Mouse (Mus musculus) intestine, embryonic 16.5 days (tissue): ENCODE measurements at regions not wholly inside any gene's neighbourhood (a gene's known extent, or its start where the extent isn't known, plus 50 kb on each side); places are given as distances from the start of the nearest gene placed in this dataset.

Experiments used
- ATAC-seq: fragments of 200-750 bp; cut with Nextera tagmentation; 2 replicates; pipeline ENCODE4 v1.8.0; 2017; ENCODE audit warnings: moderate TSS enrichment, moderate library complexity
- H3K27ac ChIP-seq: fragments of 300-500 bp; sonication (generic); 2 replicates; pipeline ENCODE4 v1.5.1; 2014; ENCODE audit warnings: mild to moderate bottlenecking, low read length
- H3K27me3 ChIP-seq: fragments of 300-500 bp; sonication (generic); replicated peaks from 2 replicates; pipeline ENCODE4 v1.6.1; 2014; ENCODE audit warnings: low read length, control low read depth, mixed read lengths; ENCODE audit not compliant: control insufficient read depth, insufficient read depth
- H3K36me3 ChIP-seq: fragments of 300-500 bp; sonication (generic); 2 replicates; pipeline ENCODE4 v1.6.1; 2014; ENCODE audit warnings: low read length, control low read depth; ENCODE audit not compliant: control insufficient read depth, insufficient read depth
- H3K4me1 ChIP-seq: fragments of 300-500 bp; sonication (generic); 2 replicates; pipeline ENCODE4 v1.6.1; 2014; ENCODE audit warnings: low read length, control low read depth, mixed read lengths; ENCODE audit not compliant: control insufficient read depth, insufficient read depth
- H3K4me2 ChIP-seq: fragments of 300-500 bp; sonication (generic); 2 replicates; pipeline ENCODE4 v1.6.1; 2014; ENCODE audit warnings: low read depth, low read length, control low read depth
- H3K4me3 ChIP-seq: fragments of 300-500 bp; sonication (generic); 2 replicates; pipeline ENCODE4 v1.5.1; 2014; ENCODE audit warnings: mild to moderate bottlenecking, low read length
- H3K9ac ChIP-seq: fragments of 300-500 bp; sonication (generic); 2 replicates; pipeline ENCODE4 v1.6.1; 2014; ENCODE audit warnings: low read depth, low read length
- H3K9me3 ChIP-seq: fragments of 300-500 bp; sonication (generic); 2 replicates; pipeline ENCODE4 v1.6.1; 2016; ENCODE audit warnings: low read length, control low read depth; ENCODE audit not compliant: control insufficient read depth
- WGBS: fragments of 180-500 bp; shearing (Covaris S2); extraction: QIAGEN DNeasy Blood & Tissue Kit; methylation state at CpG from one replicate; pipeline ENCODE4 v1.1.7; 2014; 5-methylcytosine and 5-hydroxymethylcytosine counted together

DNA sequence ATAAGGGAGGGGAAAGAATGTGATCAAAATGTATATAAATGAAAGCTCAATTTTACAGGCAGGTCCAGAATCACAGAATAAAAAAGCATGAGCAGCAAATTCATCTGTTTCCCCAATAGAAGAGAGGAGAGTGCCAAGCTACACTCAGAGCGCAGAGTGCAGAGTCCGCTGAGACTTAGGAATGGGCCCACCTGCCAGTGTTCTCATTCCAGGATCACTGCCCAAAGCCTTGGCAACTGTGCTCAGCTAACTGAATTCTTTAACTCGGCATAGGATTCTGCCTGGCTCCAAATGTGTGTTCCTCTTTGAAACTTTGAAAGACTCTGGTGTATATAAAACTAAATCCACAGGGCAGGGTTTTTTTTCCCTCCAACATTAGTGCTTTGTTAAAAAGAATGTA, 84.4 kb upstream of the Akirin2 start:
- H3K36me3 ChIP-seq = no peaks in the 10 kb centered on the region
- no peak overlapping the region for H3K27ac ChIP-seq
- H3K9ac ChIP-seq = no peak overlapping the region
- H3K4me3 ChIP-seq = no peak overlapping the region
- H3K27me3 ChIP-seq = no peaks in the 10 kb centered on the region
- H3K9me3 ChIP-seq = no peaks in the 10 kb centered on the region
- H3K4me2 ChIP-seq = no peak overlapping the region
- 80% methylated on average over 3 of the region's 3 CpGs for WGBS
- H3K4me1 ChIP-seq = no peaks in the 10 kb centered on the region
- no peak for ATAC-seq

DNA sequence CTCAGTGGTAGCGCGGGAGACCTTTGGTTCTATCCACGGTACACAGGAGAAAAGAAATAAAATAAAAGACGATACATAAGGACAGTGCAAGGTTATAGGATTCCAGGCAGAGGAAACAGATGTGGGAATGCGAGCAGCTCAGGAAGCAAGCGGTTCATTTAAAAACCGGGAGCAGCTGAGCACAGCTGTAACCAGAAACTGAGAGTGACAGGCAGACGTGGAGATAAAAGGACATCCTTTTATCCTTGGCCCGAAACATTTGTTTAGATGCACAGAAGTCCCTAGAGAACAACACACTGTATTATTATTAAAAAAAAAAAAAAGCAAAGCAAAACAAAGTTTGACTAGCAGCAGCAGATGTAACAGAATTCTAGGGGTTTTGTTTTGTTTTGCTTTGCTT, 82.6 kb upstream of the Akirin2 start:
- no peaks in the 10 kb centered on the region for H3K27me3 ChIP-seq
- no peaks in the 10 kb centered on the region for H3K4me1 ChIP-seq
- 55% methylated on average over 9 of the region's 9 CpGs for WGBS
- H3K9ac ChIP-seq = no peak overlapping the region
- no peak overlapping the region for H3K4me2 ChIP-seq
- no peak overlapping the region for H3K4me3 ChIP-seq
- no peak for ATAC-seq
- H3K36me3 ChIP-seq = no peaks in the 10 kb centered on the region
- H3K9me3 ChIP-seq = no peaks in the 10 kb centered on the region
- no peak overlapping the region for H3K27ac ChIP-seq

DNA sequence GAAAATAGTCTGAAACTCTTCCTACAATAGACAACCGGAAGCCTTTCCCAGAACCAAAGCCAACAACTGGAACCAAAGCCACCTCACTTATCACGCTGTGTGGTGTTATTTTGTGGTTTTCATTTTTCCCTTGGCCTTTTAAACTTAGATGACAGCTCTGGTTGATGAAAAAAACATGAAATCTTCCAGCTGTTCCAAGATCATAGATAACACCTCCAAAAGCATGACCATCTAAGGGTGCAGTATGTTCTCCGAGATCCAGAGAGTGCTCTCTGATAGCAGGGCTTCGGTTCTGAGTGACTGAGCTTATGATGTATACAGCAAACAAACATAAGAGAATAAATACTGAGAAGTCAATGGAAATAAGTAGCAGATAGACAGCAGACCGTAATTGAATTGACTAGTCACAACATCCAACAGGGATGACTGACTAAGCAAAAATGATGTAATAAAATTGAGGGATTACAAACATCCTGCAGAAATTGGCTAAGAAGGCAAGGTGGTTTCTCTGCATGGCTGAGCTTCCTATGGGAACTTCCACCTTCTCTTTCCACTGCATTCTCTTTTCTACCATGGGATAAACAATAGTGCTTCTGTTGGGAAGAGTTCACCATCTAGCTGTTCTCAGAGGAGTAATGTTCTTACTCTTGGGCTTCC, 74.8 kb upstream of the Akirin2 start:
- Histone ChIP-seq H3K4me3 (no peak overlapping the region), H3K27me3 (no peaks in the 10 kb centered on the region), H3K4me1 (no peaks in the 10 kb centered on the region), H3K4me2 (no peak overlapping the region), H3K27ac (no peak overlapping the region), H3K36me3 (no peaks in the 10 kb centered on the region), H3K9ac (no peak overlapping the region), H3K9me3 (no peaks in the 10 kb centered on the region)
- no peak for ATAC-seq
- 79% methylated on average over 5 of the region's 5 CpGs for WGBS

DNA sequence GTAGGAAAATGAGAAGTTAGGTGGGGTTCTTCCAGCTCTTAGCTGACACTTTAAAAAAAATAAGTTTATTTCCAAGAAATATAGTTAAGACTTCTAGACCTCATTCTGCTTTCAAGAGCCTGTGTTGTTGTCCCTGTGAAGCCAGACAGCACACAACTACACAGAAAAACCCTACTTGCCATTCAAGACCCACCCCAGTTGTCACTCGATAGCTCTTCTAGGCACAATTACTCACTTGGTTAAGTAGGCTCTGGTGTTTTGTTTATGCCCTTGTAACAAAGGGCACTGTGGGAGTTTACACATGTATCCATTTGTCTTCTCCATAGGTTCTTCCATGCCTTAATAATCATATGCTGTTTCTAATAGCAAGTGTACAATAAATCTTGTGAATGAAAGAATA, 66.5 kb upstream of the Akirin2 start:
- Histone ChIP-seq H3K9ac (no peak overlapping the region), H3K4me1 (no peaks in the 10 kb centered on the region), H3K4me3 (no peak overlapping the region), H3K27me3 (no peaks in the 10 kb centered on the region), H3K36me3 (no peaks in the 10 kb centered on the region), H3K27ac (no peak overlapping the region), H3K4me2 (no peak overlapping the region), H3K9me3 (no peaks in the 10 kb centered on the region)
- WGBS = 38% methylated on average over 1 of the region's 1 CpGs
- no peak for ATAC-seq

DNA sequence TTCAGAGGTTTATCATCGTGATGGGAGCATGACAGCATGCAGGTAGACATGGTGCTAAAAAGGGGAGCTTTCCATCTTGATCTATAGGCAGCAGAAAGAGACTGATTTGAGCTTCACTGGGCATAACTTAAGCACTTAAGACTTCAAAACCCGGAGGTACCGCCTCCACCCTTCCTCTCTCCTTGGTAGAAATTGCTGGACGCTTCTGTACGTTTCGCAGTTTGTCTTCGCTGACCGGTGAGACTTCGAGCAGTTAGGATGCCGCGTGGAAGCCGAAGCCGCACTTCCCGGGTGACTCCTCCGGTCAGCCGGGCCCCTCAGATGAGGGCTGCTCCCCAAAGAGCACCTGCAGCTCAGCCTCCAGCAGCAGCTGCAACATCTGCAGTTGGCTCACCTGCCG, 65.2 kb upstream of the Akirin2 start:
- no peak overlapping the region for H3K4me3 ChIP-seq
- no peak for ATAC-seq
- 84% methylated on average over 17 of the region's 17 CpGs for WGBS
- H3K9me3 ChIP-seq = no peaks in the 10 kb centered on the region
- no peaks in the 10 kb centered on the region for H3K36me3 ChIP-seq
- H3K4me1 ChIP-seq = no peaks in the 10 kb centered on the region
- H3K4me2 ChIP-seq = no peak overlapping the region
- H3K27ac ChIP-seq = no peak overlapping the region
- H3K27me3 ChIP-seq = no peaks in the 10 kb centered on the region
- H3K9ac ChIP-seq = no peak overlapping the region

GRCm38 (mm10) chr4:34494961-34495723, 55.6 kb upstream of the Akirin2 start:
- Histone ChIP-seq H3K9ac (no peak overlapping the region), H3K27me3 (no peaks in the 10 kb centered on the region), H3K4me3 (no peak overlapping the region), H3K36me3 (no peaks in the 10 kb centered on the region), H3K4me2 (no peak overlapping the region), H3K27ac (no peak overlapping the region), H3K9me3 (no peaks in the 10 kb centered on the region), H3K4me1 (no peaks in the 10 kb centered on the region)
- WGBS = 82% methylated on average over 10 of the region's 10 CpGs
- peak; percentile 71 for ATAC-seq

GRCm38 (mm10) chr4:34498325-34498724, 52.4 kb upstream of the Akirin2 start:
- Histone ChIP-seq H3K4me1 (no peaks in the 10 kb centered on the region), H3K9me3 (no peaks in the 10 kb centered on the region), H3K27me3 (no peaks in the 10 kb centered on the region), H3K27ac (no peak overlapping the region), H3K4me3 (no peak overlapping the region), H3K9ac (no peak overlapping the region), H3K4me2 (no peak overlapping the region), H3K36me3 (no peaks in the 10 kb centered on the region)
- no peak for ATAC-seq
- WGBS = 85% methylated on average over 9 of the region's 9 CpGs

GRCm38 (mm10) chr4:34498781-34499180, 52.0 kb upstream of the Akirin2 start:
- Histone ChIP-seq H3K4me2 (no peak overlapping the region), H3K4me3 (no peak overlapping the region), H3K27ac (no peak overlapping the region), H3K9ac (no peak overlapping the region), H3K36me3 (no peaks in the 10 kb centered on the region), H3K27me3 (no peaks in the 10 kb centered on the region), H3K9me3 (no peaks in the 10 kb centered on the region), H3K4me1 (no peaks in the 10 kb centered on the region)
- ATAC-seq = no peak
- WGBS = 93% methylated on average over 7 of the region's 7 CpGs

- ATAC-seq = no peak
Observed at GRCm38 (mm10) chr4:34499731-34500130, 51.0 kb upstream of the Akirin2 start.

More at GRCm38 (mm10) chr4:34499731-34500130, 51.0 kb upstream of the Akirin2 start:
- no peaks in the 10 kb centered on the region for H3K27me3 ChIP-seq
- no peak overlapping the region for H3K4me3 ChIP-seq
- H3K27ac ChIP-seq = no peak overlapping the region
- H3K9me3 ChIP-seq = no peaks in the 10 kb centered on the region
- no peak overlapping the region for H3K9ac ChIP-seq
- no peaks in the 10 kb centered on the region for H3K4me1 ChIP-seq
- 96% methylated on average over 3 of the region's 3 CpGs for WGBS
- no peaks in the 10 kb centered on the region for H3K36me3 ChIP-seq
- no peak overlapping the region for H3K4me2 ChIP-seq
